Mouse (Mus musculus) central nervous system, embryonic 18 days (tissue): Measurements from ENCODE around the gene Cd96. TPM values are rescaled to one million over a fixed set of nuclear protein-coding genes. Genes with fewer than 3 reads are reported as not detected.

Experiments used
- polyA plus RNA-seq: library from polyadenylated mRNA; depleted of rRNA; stranded (reverse); fragments of >200 nt; gene quantifications from 2 replicates; pipeline ENCODE4 v1.2.3, GENCODE M21; 2012; rRNA removed

Cd96 gene
- polyA plus RNA-seq: 0.04 and 0.10 TPM in 2 replicates

DNA sequence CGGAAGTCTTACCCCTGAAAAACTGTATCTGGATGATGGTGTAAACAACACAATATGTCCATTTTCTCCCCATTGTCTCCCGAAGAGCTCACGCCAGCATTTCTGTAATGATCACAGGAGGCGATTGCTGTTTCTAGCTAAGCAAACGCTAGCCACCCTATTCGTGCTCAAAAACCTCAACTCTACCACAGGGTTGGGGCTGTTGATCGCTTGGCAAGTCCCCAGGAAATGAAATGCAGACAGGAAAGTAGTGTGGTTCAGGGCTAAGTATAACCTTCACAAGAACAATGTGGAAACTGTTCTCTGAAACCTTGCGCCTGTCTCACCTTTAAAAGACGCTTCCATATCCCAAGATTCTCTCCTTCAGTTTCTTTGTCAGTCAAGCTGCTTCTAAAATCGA is at the start of gene Cd96:
Cd96 (minus strand) TSS at position 232 of the 400 bp plus-strand sequence.

DNA sequence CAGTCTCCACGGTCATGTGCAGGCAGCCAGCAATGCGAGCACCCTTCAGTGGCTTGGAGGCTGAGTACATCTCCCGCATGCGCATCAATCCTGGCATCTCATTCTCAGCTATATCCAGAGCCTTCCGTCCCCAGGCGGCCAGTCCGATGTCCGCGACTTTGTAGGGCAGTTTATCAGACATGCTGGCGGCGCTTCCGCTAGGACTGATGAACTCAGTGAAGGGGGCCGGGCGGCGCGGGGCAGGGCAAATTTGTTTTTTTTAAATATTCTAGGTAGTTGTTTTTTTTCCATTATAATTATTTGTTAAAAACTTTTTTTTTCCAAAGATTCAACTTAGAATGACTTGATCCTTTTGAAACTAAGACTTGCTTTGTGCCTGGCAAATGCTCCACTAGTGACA is 34.8 kb upstream of the Cd96 start, which contains the start of gene Gm4737:
Gm4737 (minus strand) TSS at position 246 of the 400 bp plus-strand sequence.

DNA sequence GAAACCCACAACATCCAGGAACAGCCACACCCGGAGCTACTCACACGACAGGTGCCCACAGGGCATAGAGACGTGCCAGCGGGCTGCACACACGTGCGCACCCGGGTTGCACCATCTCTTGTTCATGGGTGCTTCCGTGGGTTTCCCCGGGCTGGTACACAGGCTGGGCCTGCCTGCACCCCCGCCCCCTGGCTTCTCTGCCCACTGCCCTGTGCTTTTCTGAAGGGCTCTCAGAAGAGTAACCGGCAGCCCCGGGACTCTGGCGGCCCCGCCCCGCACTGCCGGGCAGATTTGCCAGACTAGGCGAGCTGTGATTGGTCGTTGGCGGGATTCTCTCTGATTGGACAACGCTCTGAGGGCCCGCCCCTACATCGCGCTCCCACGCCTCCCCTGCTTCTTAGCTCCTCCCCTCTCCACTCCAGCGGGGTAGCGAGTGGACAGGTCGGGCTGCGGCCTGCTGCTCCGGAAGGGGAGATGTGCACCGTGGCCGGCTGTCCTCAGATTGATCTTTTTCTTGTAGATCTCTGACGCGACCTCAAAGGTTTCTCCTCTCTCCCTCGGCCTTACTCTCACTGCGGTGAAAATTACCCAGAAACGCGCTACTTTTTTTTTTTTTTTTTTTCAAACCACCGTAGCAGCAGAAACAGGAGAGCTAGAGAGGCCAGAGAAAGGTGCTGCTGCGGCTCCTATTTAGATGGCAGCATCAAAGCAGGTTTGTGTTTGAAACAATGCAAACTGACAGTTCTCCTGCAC is 109.7 kb downstream of the Cd96 start, which contains the start of gene Plcxd2:
Plcxd2 (minus strand) TSS at position 66 of the 753 bp plus-strand sequence.

Other genes starting within 250 kb of the Cd96 start
- gene Phldb2, start 166.7 kb downstream of the Cd96 start, polyA plus RNA-seq: 5.2 and 6.0 TPM in 2 replicates
- gene Plcxd2, start 110.0 kb downstream of the Cd96 start, polyA plus RNA-seq: 18.5 and 19.1 TPM in 2 replicates
- 2.8 and 4.2 TPM in 2 replicates for gene Gm4737, start 34.8 kb upstream of the Cd96 start, polyA plus RNA-seq